Mouse (Mus musculus) frontal cortex, postnatal 25 days (tissue): ENCODE measurements at regions not wholly inside any gene's neighbourhood (a gene's known extent, or its start where the extent isn't known, plus 50 kb on each side); places are given as distances from the start of the nearest gene placed in this dataset.

Source experiments
- DNase-seq, 2 experiments: peaks; one replicate each; pipeline ENCODE4 v3.0.0; 2022; ENCODE audit warnings: low spot score in 2 of 2

DNA sequence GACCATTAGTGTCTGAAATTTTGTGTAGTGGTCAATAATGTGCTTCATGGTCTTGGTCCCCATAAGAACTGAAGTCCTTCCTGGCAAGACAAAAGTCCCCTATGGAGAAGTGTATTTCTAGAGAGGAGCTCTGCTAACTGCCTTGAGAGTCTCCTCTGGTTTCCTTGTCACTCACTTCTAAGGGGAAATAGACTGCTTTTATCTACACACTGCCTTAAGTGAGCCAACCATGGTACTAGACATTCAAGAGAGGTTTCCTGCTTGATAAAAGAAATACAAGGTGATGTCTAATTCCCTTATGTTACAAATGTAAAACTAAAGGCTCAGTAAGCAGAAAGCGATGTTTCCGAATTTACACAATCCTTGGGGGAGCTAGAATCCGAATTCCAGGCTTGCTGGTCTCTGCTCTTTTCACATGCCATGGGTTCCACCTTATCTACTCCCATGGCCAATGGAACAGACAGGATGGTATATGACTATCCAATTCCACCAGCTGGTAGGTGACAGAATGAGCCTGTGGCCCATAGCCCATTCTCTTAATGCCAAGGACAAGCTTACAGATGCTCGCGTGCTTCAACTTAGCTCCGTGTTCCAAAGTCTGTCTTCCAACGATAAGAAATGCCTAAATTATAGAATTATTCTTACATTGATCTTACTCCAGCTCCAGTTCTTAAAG lies 305.3 kb downstream of the Fam49a start:
- DNase-seq: no peak

DNA sequence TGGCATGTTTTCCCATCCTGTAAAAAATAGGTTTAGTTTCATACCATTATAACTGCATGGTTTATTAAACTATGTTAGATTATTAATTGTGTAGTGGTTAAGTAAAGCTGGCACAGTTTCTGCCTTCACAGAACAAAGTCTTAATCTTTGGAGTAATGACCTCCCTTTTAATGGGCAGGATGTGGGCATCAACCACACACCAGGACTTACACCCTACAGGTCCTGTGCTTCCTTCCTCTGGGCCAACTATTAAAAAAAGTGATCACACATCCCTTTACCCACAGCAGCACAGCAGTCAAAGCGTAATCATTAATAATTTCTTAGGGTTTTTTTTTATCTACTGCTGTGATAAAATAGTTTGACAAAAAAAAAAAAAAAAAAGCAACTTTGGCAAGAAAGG lies 300.3 kb downstream of the Fam49a start:
- DNase-seq: no peak

DNA sequence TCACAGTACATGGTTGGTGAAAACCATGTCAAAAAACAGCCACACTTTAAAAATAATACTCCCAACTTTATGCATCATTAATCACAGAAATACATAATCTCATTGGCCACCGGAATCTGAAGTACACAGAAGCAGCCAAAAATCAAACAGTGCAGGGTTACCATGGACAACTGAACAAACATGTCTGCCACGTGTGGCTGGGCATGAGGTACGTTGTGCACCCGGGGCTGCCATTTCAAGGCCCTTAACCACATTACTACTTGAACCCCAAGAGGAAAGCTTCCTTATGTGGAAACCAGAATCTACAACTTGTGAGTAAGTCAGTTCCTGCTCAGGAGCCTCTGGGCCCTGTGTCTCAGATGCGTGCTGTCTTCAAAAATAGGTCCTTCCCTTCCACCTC lies 289.9 kb downstream of the Fam49a start:
- DNase-seq: no peak

DNA sequence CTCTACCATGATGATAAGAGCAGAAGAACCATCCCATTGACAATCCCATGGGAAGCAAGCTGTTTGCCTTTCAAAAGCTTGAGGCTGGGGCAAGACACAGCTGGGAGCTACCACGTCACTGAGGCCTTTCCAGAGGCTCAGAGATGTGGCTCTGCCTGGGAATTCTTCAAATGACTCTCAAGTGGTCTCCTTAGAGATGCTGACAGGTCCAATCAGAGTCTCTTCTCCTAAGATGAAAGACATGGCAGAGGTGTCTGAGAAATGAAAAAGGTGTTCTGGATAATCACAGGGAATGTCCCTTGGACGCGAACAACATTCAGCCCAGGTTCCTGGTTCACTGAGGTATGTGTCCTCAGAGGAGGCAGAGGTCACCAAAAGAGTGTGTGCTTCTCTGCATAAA lies 287.7 kb downstream of the Fam49a start:
- no peak for DNase-seq

DNA sequence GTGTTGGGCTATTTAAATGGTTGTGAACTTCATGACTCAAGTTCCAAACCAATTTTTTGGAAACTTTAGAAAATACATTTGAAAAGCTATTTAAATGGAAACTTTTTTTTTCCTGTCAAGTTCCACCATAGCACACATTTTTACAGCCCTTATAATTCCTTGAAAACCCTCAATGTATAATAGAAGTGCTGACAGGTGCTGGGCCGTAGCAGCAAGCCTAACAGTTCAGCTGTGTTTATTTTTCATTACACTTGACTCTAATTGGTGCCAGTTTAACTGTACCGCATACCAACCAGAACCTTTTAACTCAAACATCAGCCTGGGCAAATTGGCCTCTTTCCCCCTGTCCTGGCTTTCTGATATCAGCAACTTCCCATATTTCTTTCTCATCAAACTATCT lies 286.7 kb downstream of the Fam49a start:
- no peak for DNase-seq

DNA sequence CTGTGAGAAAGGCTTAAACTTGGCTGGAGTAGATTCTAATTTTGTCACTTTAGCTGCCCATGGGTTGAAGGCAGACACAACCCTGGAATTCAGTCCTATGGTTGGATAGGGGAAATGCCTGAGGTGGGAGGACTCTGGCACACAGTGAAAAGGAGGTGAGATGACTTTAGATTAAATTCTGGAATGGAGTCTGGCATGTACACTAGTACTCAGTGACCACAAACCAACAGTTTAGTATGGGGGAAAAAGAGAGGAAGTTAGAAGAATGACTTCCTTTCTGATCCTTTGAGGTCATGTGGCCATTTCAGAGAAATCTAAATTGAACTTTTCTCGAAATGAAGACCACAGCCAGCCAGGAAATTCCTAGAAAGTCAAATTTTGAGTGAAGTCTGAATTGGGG lies 285.5 kb downstream of the Fam49a start:
- DNase-seq: no peak

DNA sequence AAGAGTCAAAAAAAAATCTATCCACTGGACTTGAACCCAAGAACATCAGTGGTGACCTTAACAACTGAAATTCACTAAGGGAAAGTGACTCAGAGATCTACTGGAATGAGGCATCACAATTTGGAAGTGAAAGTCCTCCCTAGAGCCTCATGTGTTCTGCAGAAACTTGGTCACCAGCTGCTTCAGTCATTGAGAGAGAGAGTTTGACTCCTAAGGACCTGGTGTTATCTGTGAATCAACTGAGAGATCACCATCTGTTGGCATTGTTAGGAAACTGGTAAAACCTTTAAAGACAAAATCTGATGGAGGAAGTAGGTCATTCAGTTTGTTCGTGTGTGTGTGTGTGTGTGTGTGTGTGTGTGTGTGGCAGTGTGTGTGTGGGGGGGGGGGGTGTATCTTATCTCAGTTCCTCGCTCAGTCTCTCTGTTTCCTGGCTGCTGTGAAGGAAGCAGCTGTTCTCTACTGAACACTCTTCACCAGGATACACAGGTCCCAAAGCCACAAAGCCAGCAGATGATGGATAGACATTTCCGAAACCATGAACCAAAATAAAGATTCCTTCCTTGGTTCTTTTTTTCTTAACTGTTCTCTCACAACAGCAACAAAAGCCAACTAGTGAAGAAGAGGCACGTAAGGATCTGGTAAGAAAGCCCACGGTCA lies 284.6 kb downstream of the Fam49a start:
- no peak for DNase-seq

DNA sequence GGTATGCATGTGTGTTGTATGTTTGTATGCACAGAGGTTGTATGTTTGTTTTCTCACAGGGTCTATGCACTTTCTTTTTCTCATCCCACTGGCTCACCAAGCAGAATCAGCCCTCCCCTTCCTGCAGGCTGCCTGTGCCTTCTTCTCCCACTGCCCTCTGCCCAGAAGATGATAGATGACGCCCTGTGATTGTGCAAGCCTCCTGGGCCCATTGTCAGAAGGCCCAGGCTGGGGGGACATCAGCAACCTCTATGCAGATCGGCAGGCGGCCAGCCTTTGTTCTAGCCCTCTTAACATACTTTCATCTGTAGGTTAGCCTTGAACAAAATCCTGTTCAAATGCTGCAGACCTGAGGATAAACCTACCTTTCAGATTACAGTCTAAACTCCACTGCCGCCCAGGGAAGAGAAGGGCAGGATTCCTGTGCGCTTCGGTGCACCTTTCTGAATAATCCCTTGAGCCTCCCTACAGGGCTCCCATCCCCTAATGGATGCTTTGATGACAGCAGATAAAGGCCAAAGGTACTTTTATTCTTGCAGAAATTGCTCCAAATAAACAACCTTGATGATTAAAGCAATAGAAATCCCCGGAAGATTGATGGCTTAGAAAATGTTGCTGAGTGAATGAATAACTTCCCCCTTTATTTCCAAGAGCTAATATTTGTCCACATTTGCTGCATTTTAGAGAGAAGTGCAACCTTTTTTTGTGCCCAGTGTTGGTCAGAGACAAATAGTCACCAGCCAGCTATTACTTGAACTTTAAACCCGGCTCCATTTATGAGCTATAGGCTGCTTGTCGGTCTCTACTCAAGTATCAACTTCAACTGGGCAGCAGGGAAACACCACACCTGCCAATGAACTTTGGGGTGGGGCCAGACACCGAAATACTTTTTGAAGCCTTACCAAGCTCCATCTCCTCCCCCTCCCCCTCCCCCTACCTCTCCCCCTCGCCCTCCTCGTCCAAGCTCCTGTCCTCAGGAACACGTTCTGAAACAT lies 279.4 kb downstream of the Fam49a start:
- DNase-seq: no peak

DNA sequence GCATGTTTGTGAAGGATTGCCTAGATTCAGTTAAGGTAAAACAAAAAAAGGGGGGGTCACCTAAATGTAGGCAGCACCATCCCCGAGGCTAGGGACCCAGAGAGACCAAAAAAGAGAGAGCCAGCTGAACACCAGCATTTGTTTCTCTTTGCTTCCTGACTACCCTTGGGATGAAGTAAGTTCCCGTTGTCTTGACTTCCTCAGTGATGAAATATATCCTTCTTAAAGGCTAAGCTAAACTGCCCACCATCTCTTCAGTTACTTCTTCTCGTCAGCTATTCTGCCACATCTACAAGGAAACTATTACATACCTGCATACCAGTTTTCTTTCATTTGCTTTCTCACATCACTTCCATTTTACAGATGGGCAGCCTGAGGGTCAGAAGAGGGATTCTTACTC lies 277.4 kb downstream of the Fam49a start:
- no peak for DNase-seq

DNA sequence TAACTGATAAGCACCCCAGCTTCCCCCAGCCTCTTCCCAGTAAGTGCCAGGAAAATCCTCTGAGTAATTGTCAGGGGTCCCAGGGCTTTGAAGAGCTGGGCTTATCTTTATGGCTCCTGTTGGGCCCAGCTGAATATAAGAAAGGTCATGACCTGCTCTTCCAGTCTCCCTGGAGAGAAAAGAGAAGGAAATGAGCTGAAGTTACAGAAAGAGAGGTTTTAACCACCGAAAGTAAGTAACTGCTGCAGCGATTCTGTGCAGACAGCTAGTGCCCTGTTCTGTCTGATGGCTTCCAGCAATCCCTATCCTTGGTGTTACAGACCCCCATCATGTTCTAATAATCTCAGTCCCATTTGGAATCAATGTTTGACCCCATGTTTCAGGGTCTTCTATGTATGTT lies 272.8 kb downstream of the Fam49a start:
- DNase-seq: no peak

DNA sequence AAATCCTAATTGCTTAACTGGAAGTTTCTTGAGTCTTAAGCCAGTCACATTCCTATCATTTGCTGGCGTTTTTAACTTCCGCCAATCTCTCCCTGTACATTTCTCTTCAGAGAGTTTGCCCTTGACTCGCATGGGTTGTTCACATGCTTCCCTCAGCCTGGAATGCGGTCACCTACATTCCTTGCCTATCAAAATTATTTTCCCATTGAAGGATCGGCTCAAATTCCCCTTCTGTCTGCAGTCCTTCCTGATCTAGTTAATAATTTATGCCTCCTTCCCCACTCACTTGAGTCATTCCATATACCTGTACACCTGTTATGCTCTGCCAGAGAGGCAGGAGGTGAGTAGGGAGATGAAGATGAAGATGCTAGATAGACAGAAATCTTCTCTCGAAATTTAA lies 268.9 kb downstream of the Fam49a start:
- DNase-seq: no peak

DNA sequence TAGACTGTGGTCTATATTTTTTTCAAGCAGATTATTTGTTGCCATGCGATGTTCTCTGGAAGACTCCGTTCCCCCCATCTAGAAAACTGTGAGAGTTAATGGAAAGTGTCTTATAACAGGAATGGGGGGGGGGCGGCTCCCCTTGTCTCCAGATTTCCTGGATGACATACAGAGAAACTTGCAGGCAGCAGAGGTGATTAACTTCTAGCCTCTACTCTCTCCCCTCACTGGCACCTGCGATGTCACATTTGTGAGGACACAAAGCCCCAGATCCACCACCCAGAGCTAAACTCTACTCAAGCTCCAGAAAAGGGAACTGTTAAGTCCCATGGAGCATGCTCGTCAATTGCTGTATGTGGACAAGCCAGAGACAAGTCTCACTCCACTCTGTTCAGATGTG lies 267.6 kb downstream of the Fam49a start:
- DNase-seq: no peak

DNA sequence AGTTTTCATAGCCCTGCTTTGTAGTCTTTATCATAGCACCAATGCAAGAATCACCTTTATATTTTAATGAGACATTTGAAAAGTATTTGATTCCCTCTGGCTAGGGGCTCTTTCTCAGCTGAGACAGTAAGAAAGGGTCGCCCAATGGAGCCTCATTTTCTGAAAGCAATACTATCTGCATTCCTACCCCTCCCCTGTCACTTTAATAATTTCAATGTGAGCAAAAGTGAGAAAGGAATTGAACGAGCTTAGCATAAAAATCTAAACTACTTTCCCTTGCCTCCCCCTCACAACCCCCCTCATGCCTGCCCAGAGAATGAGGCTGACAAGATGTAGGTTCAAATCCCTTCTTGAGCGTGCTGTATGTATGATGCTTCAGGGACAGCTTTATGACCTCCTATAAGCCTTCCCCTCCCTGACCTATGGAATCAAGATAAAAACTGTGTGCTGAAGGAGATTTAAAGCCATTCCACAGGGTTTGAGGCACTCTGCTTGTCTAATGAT lies 266.6 kb downstream of the Fam49a start:
- no peak for DNase-seq

DNA sequence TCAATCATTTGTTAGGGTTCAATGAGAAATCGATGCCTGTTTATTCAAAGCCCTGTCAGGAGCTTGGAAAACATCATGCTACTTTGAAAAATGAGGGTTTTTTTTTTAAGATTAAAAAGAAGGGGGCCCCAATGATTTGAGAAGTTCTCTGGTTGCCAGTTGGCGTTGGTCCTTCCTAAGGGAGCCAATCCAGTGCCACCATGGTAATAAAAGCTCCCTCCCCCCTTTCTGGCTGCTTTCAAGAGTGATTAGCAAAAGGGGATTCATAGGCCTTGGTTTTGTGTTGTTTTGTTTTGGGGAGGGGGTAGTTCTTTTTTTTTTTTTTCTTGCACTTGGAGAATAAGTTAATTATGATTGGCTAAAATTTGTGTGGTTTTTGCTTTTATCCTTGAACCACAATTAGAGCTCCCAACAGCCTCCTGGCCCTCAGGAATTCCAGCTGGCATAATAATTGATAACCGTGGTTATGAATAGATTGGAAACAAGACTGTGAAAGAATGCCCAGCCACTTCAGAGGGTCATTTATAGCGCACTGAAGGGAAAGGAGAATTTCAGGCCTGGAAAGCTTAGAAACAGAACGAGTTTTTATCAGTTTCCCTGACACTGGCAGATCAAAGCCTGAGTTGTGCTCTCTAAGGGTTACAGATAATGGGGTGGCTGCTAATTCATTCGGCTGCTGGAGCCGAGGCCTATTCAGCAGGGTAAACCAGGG lies 266.0 kb downstream of the Fam49a start:
- DNase-seq: no peak

DNA sequence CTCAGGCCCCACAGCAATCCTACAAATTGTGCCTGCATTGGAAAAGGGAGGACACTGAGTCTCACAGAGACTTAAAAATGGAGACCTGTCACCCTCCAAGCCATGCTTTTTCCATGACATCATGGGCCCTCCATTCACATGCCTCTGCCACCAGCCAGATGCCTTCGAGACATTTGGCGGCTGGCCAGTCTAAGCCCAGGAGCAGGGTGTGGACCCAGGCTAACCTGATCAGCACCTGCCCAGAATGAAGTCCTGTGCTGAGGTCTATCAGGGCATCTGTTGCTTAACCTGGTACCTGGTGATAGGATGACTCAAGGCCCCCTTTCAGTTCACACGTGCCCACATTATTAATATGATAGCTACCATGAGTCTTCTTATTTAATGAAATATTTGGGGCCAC lies 265.4 kb downstream of the Fam49a start:
- no peak for DNase-seq

DNA sequence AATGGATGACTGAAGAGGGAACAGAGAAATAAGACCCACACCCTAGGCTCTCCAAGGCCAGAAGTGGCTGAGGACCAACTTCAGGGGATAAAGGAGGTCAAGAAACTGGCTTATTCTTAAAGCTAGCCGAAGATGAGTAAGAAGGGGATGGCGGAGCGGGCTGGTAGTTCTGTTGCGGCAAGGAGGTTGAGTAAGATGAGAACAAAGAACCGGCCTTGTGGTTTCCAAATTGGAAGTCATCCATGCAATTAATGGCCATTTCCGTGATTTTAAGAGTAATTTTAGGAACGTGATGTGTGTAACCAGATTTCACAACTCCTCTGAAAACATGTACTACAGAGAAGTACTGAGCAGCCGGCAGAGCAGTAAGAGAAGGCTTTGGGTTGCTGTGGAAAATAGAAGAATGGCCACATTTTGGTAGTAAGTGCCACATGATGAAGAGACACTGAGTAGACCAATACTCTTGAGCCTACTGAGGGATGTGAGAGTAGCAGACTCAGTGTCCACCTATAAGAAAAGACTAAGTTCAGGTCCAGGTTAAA lies 258.4 kb downstream of the Fam49a start:
- no peak for DNase-seq

DNA sequence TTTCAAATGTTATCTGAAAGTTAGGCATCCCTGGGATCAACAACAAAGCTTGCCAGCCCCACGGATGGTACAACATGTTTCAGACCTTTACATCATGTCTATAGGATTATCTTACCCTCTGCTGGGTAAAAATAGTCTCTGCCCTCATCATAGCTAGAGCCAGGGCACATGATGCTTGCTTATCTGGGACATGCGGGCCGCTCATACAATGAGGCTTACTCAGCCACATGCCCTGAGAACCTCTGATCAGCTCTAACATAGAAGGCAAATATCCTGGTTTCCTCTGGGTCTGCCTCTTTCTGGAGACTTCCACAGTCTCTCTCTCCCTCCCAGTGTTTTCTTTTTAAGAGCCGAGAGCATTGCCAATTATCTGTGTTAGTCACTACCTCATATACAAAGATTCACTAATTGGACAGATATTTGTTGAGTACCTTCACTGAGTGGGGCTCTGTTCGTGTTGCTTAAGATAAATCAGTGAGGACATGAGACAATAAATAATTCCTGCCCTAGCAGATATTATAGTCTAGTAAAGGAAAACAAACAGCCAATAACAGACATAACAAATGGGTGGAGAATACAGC lies 256.6 kb downstream of the Fam49a start:
- no peak for DNase-seq

DNA sequence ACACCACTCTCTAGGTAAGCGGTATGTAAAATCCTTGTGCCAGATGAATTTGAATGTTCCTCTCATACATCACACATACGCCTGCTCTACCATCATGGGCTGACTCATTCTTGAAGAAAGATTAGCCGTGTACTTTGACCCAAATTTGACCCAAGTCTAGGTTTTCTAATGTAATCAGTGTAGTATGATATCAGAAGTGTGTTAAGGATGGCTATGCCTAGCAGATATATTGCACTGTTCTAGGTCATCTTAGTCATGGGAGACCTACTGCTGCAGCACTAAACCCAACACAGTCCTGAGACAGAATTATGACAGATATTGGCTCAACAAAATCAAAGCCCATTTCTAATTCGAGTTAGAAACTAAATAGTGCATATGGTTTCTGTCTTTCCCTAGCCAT lies 255.1 kb downstream of the Fam49a start:
- no peak for DNase-seq

DNA sequence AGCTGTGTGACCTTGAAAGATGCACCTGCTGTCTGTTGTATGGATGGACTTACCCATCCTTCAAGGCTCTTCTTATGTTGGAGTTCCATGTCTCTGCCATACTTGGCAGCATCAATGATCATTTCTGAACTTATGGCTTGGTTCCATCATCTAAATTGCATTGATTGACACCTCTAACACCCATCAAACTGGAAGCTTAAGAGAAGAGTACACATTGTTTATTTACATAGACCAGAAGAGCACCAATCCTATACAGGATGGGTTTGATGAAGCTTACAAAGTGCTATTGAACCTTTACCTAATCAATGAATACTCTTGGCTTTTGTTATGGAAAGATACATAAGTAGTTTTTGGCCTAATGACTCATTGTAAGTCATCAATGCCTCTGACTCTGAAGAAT lies 248.8 kb downstream of the Fam49a start:
- no peak for DNase-seq

DNA sequence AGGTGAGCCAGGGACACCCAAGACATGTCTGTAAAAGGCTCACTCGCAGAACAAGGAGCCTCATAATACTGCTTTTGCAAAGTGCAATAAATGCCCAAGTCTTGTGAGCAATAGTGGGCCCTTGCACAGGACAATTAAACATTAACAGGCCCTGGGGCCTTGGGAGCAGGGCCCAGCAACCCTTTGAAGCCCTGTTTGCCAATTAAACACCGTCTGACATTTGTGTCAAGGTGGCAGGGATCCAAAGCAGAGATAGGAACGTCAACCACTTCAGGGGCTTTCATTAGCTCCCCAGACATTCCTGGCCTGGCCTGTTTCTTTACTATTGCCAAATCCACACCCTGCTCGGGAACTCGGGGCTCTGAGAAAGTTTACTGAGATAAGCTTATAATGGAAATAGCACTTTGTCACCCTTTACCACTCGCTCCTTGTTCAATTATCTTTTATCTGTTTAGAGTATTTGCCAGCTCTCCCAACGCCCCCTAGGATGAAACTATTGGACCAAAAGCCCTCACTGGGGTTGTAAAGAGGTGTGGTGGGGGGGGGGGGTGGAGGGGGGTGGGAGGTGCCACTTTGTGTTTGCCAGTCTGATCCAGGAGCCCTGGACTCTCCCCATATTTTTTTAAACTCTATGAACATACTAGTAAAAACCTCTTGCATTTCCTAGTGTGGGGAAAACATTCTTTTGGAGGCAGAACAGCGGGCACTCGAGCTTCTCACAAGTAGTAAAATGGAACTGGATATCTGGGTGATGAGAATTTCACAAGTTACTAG lies 247.4 kb downstream of the Fam49a start:
- no peak for DNase-seq
